Mouse (Mus musculus) ES-E14 (cell line): Measurements from ENCODE around the gene Atp2c2. TPM values are rescaled to one million over a fixed set of nuclear protein-coding genes. Genes with fewer than 3 reads are reported as not detected.

Experiments
- DNase-seq: peaks from one replicate; pipeline ENCODE4 v3.0.0-alpha.2; 2013; ENCODE audit warnings: low read depth, low spot score
- H3K27ac ChIP-seq: 2 replicates; pipeline ENCODE4 v1.5.1; 2012; ENCODE audit warnings: low read depth, mild to moderate bottlenecking, low read length, moderate library complexity, mixed read lengths; ENCODE audit not compliant: poor library complexity, insufficient read depth, severe bottlenecking
- H3K36me3 ChIP-seq: 2 replicates; pipeline ENCODE4 v1.6.1; 2012; ENCODE audit warnings: mild to moderate bottlenecking, low read length, moderate library complexity, mixed read lengths; ENCODE audit not compliant: control insufficient read depth, poor library complexity, insufficient read depth, severe bottlenecking
- H3K4me1 ChIP-seq, 2 experiments: fragments of 150-350 bp in 1 of 2; sonication (generic) in 1 of 2; 2 replicates each; pipeline ENCODE4 v1.6.1; 2012; ENCODE audit warnings: low read length in 2 of 2, mild to moderate bottlenecking in 1 of 2, mixed read lengths in 1 of 2; ENCODE audit not compliant: control insufficient read depth in 2 of 2, insufficient read depth in 2 of 2, poor library complexity in 1 of 2
- H3K4me3 ChIP-seq, 2 experiments: fragments of 150-350 bp in 1 of 2; sonication (generic) in 1 of 2; 2 replicates each; pipeline ENCODE4 v1.5.1; 2012; ENCODE audit warnings: low read length in 2 of 2, low read depth in 1 of 2, mild to moderate bottlenecking in 1 of 2, mixed read lengths in 1 of 2; ENCODE audit not compliant: insufficient read depth in 1 of 2, poor library complexity in 1 of 2, severe bottlenecking in 1 of 2
- H3K9ac ChIP-seq: 2 replicates; pipeline ENCODE4 v1.6.1; 2012; ENCODE audit warnings: low read depth, mild to moderate bottlenecking, low read length, mixed read lengths; ENCODE audit not compliant: poor library complexity, insufficient read depth, severe bottlenecking
- H3K9me3 ChIP-seq: fragments of 150-350 bp; sonication (generic); 2 replicates; pipeline ENCODE4 v1.6.1; 2012; ENCODE audit warnings: low read depth, mild to moderate bottlenecking, low read length; ENCODE audit not compliant: control insufficient read depth, insufficient read depth
- CHD2 ChIP-seq: IDR thresholded peaks from 2 replicates; pipeline ENCODE4 v1.6.1; 2014; ENCODE audit warnings: mild to moderate bottlenecking, low read depth, low read length, inconsistent platforms
- HCFC1 ChIP-seq: IDR thresholded peaks from 2 replicates; pipeline ENCODE4 v1.6.1; 2012; ENCODE audit warnings: low read length, inconsistent platforms, borderline replicate concordance; ENCODE audit not compliant: insufficient read depth
- MAFK ChIP-seq: IDR thresholded peaks from 2 replicates; pipeline ENCODE4 v1.6.1; 2014; ENCODE audit warnings: mild to moderate bottlenecking, low read depth, low read length, inconsistent platforms; ENCODE audit not compliant: insufficient read depth
- ZC3H11A ChIP-seq: IDR thresholded peaks from 2 replicates; pipeline ENCODE4 v1.6.1; 2012; ENCODE audit warnings: low read depth, mild to moderate bottlenecking, inconsistent platforms, low read length, borderline replicate concordance
- ZNF384 ChIP-seq: IDR thresholded peaks from 2 replicates; pipeline ENCODE4 v1.6.1; 2012; ENCODE audit warnings: low read depth, low read length, inconsistent platforms
- in situ Hi-C, 2 experiments: fragments of 600-800 bp; cut with MboI; formaldehyde crosslinking; loops; one replicate each; pipeline ENCODE4 v1.15.1; 2025; ENCODE audit warnings: low sequenced_read_pairs in 2 of 2, inconsistent platforms in 1 of 2; ENCODE audit not compliant: unreplicated experiment in 2 of 2
- total RNA-seq: library from RNA; depleted of rRNA; stranded (reverse); fragments of 300-350 nt; gene quantifications from 2 replicates; pipeline ENCODE4 v1.2.3, GENCODE M21; 2012

The Atp2c2 gene
- total RNA-seq, 1 experiment, result 0.80 TPM

- Histone ChIP-seq H3K4me3 (no peak overlapping the region), H3K9me3 (no peaks in the 10 kb centered on the region), H3K4me1 (no peaks in the 10 kb centered on the region; a peak in 1 of 4 replicates), H3K36me3 (no peaks in the 10 kb centered on the region), H3K27ac (no peak overlapping the region), H3K9ac (no peak overlapping the region)
- DNase-seq, result no peak
- no peak for TF ChIP-seq MAFK
- no peak for TF ChIP-seq HCFC1
- TF ChIP-seq ZC3H11A, result no peak
- TF ChIP-seq CHD2, result no peak
- no peak for TF ChIP-seq ZNF384
- in situ Hi-C loops, result no loop called here
Measured at GRCm38 (mm10) chr8:119661892-119662291, 37.9 kb upstream of the Atp2c2 start.

DNA sequence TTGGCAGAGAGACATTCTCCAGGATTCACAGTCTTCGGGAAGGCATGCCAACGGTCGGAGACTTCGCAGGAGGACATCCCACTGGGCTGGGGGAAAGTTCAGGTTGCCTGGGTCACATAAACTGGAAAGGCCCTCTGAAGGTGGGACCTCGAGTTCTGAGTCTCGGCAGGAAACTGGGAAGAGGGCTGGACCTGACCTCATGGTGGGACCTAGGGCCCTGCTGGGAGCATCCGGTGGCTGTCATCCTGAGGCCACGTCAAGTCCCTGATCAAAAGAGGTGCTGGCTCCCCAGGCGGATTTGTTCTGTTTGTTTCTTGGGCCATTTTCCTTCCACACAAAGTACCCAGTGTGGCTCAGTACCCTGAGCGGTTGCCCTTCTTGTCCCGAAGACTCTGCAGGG lies 36.4 kb upstream of the Atp2c2 start:
- H3K27ac ChIP-seq, result no peak overlapping the region
- H3K36me3 ChIP-seq, result no peaks in the 10 kb centered on the region
- no peaks in the 10 kb centered on the region for H3K9me3 ChIP-seq
- H3K9ac ChIP-seq, result no peak overlapping the region
- no peak for DNase-seq
- in situ Hi-C loops, result no loop called here
- TF ChIP-seq ZNF384, result no peak
- TF ChIP-seq MAFK, result no peak
- no peak for TF ChIP-seq HCFC1
- TF ChIP-seq CHD2, result no peak
- no peak for TF ChIP-seq ZC3H11A
- H3K4me1 ChIP-seq, result peaks cover 0 to 1% of the 10 kb centered on the region in 2 experiments; a peak in 1 of 4 replicates
- no peak overlapping the region for H3K4me3 ChIP-seq

- TF ChIP-seq CHD2 (no peak), HCFC1 (no peak), MAFK (no peak)
- peaks cover 0 to 4% of the 10 kb centered on the region in 2 experiments; a peak in 1 of 4 replicates for H3K4me1 ChIP-seq
- in situ Hi-C loops, result no loop called here
- no peak overlapping the region for H3K4me3 ChIP-seq
- H3K36me3 ChIP-seq, result no peaks in the 10 kb centered on the region
- DNase-seq, result no peak
- H3K9me3 ChIP-seq, result no peaks in the 10 kb centered on the region
- no peak overlapping the region for H3K27ac ChIP-seq
- H3K9ac ChIP-seq, result no peak overlapping the region
Measured at GRCm38 (mm10) chr8:119665270-119665669, 34.5 kb upstream of the Atp2c2 start.

GRCm38 (mm10) chr8:119666219-119666951 lies 33.4 kb upstream of the Atp2c2 start, which contains the start of gene Wfdc1:
Wfdc1 (plus strand) TSS chr8:119666365.
- H3K9ac ChIP-seq, result no peak within 1 kb of the TSS
- H3K4me1 ChIP-seq, result peaks cover 0 to 4% of the 10 kb centered on the region in 2 experiments; a peak in 1 of 4 replicates

More at GRCm38 (mm10) chr8:119666219-119666951, 33.4 kb upstream of the Atp2c2 start, which contains the start of gene Wfdc1:
- in situ Hi-C loops, result no loop called here
- no peak for DNase-seq
- no peak for TF ChIP-seq CHD2
- no peak for TF ChIP-seq MAFK
- no peak for TF ChIP-seq HCFC1
- no peak for TF ChIP-seq ZNF384
- no peak for TF ChIP-seq ZC3H11A
- Histone ChIP-seq H3K9me3 (no peaks in the 10 kb centered on the region), H3K4me3 (no peak within 1 kb of the TSS), H3K36me3 (no peaks in the 10 kb centered on the region), H3K27ac (no peak within 1 kb of the TSS)
